Mouse (Mus musculus) hindbrain, embryonic 11.5 days (tissue): Measurements from ENCODE around the gene Ntn5. TPM values are rescaled to one million over a fixed set of nuclear protein-coding genes. Genes with fewer than 3 reads are reported as not detected.

Experiments
- ATAC-seq: fragments of 200-750 bp; cut with Nextera tagmentation; 2 replicates; pipeline ENCODE4 v1.8.0; 2017; ENCODE audit warnings: mild to moderate bottlenecking, moderate TSS enrichment, moderate library complexity; ENCODE audit not compliant: low FRiP score
- DNase-seq: peaks from one replicate; pipeline ENCODE4 v3.0.0-alpha.2; 2015; ENCODE audit warnings: low spot score
- H3K27ac ChIP-seq: fragments of 300-500 bp; sonication (generic); 2 replicates; pipeline ENCODE4 v1.5.1; 2014; ENCODE audit warnings: mild to moderate bottlenecking, low read depth, low read length
- H3K27me3 ChIP-seq: fragments of 300-500 bp; sonication (generic); 2 replicates; pipeline ENCODE4 v1.6.1; 2014; ENCODE audit warnings: mild to moderate bottlenecking, low read length, moderate library complexity, mixed read lengths; ENCODE audit not compliant: control insufficient read depth, insufficient read depth
- H3K36me3 ChIP-seq: fragments of 300-500 bp; sonication (generic); 2 replicates; pipeline ENCODE4 v1.6.1; 2014; ENCODE audit warnings: mild to moderate bottlenecking, low read length, moderate library complexity, mixed read lengths; ENCODE audit not compliant: control insufficient read depth, insufficient read depth
- H3K4me1 ChIP-seq: fragments of 300-500 bp; sonication (generic); replicated peaks from 2 replicates; pipeline ENCODE4 v1.6.1; 2014; ENCODE audit warnings: low read length, mixed read lengths; ENCODE audit not compliant: control insufficient read depth, insufficient read depth
- H3K4me2 ChIP-seq: fragments of 300-500 bp; sonication (generic); replicated peaks from 2 replicates; pipeline ENCODE4 v1.6.1; 2014; ENCODE audit warnings: mild to moderate bottlenecking, low read depth, low read length
- H3K4me3 ChIP-seq: fragments of 300-500 bp; sonication (generic); 2 replicates; pipeline ENCODE4 v1.5.1; 2014; ENCODE audit warnings: low read depth, low read length
- H3K9ac ChIP-seq: fragments of 300-500 bp; sonication (generic); 2 replicates; pipeline ENCODE4 v1.6.1; 2014; ENCODE audit warnings: low read depth, low read length
- H3K9me3 ChIP-seq: fragments of 300-500 bp; sonication (generic); 2 replicates; pipeline ENCODE4 v1.6.1; 2016; ENCODE audit warnings: low read length; ENCODE audit not compliant: control insufficient read depth
- WGBS: fragments of 180-500 bp; shearing (Covaris S2); extraction: QIAGEN DNeasy Blood & Tissue Kit; methylation state at CpG from one replicate; pipeline ENCODE4 v1.1.7; 2014; 5-methylcytosine and 5-hydroxymethylcytosine counted together
- polyA plus RNA-seq: library from polyadenylated mRNA; unstranded; fragments of >200 nt; fragmentation: Nextera tagmentation; extraction: Ambion mirVana; gene quantifications from 2 replicates; pipeline ENCODE4 v1.2.1, GENCODE M21; 2014

Gene Ntn5
- polyA plus RNA-seq, 1 experiment from 2014 or later: 0.22 TPM

DNA sequence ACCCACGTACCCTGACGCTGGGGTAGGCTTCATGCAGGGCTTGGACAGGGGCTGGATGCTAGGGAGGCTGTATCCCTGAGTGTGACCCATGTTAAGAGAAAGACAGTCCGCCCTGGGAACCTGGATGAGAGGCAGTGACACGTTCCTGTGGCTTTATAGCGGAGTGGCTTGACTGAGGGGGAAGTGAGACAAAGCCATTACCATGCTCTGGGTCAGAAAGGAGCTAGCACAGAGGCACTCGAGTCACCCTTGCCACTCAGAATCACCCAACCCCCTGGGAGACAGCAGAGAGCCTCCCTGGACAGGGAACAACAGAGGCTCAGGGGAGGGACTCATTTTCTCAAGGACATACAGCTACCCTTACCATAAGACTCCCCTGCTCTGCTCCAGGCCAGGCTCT lies 5.3 kb downstream of the Ntn5 start:
- 62% methylated on average over 6 of the region's 6 CpGs for WGBS
- H3K27me3 ChIP-seq: 0 out of 2 replicates have a peak, but pooled peaks cover 3% of the 10 kb centered on the region

DNA sequence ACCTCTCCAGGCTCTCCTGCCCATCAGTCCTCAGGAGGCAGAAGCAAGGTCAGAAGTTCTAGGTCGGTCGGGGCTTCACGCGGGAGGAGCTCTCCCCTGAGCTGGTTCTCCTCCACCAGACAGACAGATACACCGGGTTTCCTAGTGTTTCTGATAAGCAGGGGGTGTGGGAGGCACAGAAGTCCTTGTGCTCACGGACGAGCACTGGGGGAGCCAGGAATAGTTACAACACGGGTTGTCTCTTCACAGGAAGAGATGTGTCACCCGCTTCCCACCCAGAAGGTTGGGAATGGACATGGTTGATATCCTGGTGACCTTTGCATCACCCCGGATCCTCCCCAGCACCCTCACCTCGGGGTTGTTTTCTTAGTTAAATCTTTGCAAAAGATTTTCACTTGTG lies 6.0 kb downstream of the Ntn5 start:
- Histone ChIP-seq H3K4me2 (no peak overlapping the region), H3K4me3 (no peak overlapping the region), H3K27me3 (0 out of 2 replicates have a peak, but pooled peaks cover 3% of the 10 kb centered on the region), H3K9ac (no peak overlapping the region), H3K36me3 (no peaks in the 10 kb centered on the region), H3K27ac (no peak overlapping the region), H3K9me3 (no peaks in the 10 kb centered on the region), H3K4me1 (peaks cover 3% of the 10 kb centered on the region)
- DNase-seq (no peak), ATAC-seq (no peak)
- WGBS: 77% methylated on average over 11 of the region's 11 CpGs

More for the DNA sequence above, 5.3 kb downstream of the Ntn5 start:
- no peak for ATAC-seq
- no peak overlapping the region for H3K4me2 ChIP-seq
- peaks cover 3% of the 10 kb centered on the region for H3K4me1 ChIP-seq
- H3K4me3 ChIP-seq: no peak overlapping the region
- H3K36me3 ChIP-seq: no peaks in the 10 kb centered on the region
- no peak overlapping the region for H3K27ac ChIP-seq
- no peak overlapping the region for H3K9ac ChIP-seq
- no peaks in the 10 kb centered on the region for H3K9me3 ChIP-seq
- DNase-seq: no peak

DNA sequence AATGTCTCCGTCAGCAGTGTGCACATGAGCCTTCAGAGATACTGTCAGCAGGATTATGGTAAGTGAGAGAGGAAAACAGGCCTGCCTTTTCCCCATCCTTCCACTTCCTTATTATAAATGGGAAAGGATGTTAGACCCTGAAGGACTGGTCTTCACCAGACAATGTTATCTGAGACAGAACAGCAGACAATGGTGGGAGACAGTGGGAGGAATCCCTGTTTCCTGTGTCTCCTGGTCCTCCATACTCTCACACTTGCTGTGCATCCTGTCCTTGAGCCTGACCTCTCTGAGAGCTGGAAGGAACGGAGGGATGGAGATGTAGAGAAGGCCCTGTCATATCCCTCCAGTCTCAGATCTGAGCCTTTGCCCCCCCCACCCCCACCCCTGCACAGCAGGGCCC lies 8.5 kb downstream of the Ntn5 start:
- Histone ChIP-seq H3K9ac (no peak overlapping the region), H3K27ac (no peak overlapping the region), H3K9me3 (no peaks in the 10 kb centered on the region), H3K4me2 (no peak overlapping the region), H3K4me1 (no peaks in the 10 kb centered on the region), H3K27me3 (0 out of 2 replicates have a peak, but pooled peaks cover 3% of the 10 kb centered on the region), H3K36me3 (no peaks in the 10 kb centered on the region), H3K4me3 (no peak overlapping the region)
- ATAC-seq: no peak
- WGBS: 76% methylated on average over 2 of the region's 2 CpGs
- no peak for DNase-seq

DNA sequence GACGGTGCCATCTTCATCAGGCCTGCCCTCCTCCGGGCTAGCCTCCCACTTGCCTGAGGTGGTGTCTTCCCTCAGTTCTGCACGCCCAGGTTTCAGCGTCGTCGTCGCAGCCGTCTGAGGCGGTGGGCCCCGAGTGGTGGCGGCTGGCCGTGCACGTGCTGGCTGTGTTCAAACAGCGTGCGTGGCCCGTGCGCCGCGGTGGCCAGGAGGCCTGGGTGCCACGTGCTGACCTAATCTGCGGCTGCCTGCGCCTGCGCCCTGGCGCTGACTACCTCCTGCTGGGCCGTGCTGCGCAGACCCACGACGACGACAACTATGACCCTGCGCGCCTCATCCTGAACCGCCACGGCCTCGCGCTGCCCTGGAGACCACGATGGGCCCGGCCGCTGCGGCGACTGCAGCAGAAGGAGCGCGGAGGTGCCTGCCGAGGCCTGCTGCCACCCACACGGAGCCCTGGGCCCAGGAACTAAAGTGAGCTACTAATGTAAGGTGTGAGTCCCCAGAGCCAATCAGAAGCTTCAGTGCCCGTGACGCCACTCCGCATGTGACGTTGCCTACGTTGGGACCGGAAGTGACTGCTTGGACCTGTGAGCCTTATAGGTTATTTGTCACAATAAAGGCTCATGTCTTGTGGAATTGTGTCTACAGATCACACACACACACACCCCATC lies 10.2 kb downstream of the Ntn5 start, which contains the start of gene Sec1:
Sec1 (minus strand) TSS at position 482 of the 671 bp plus-strand sequence.
- no peaks in the 10 kb centered on the region for H3K9me3 ChIP-seq
- no peak within 1 kb of the TSS for H3K9ac ChIP-seq
- no peaks in the 10 kb centered on the region for H3K36me3 ChIP-seq
- no peak for ATAC-seq
- no peak within 1 kb of the TSS for H3K4me3 ChIP-seq
- H3K4me1 ChIP-seq: no peaks in the 10 kb centered on the region
- peaks cover 10% of the 10 kb centered on the region for H3K27me3 ChIP-seq
- H3K4me2 ChIP-seq: no peak within 1 kb of the TSS
- DNase-seq: no peak
- 0 out of 2 replicates have a peak within 1 kb of the TSS, but pooled peaks have one; percentile 11 for H3K27ac ChIP-seq
- WGBS: 85% methylated on average over 50 of the region's 50 CpGs

DNA sequence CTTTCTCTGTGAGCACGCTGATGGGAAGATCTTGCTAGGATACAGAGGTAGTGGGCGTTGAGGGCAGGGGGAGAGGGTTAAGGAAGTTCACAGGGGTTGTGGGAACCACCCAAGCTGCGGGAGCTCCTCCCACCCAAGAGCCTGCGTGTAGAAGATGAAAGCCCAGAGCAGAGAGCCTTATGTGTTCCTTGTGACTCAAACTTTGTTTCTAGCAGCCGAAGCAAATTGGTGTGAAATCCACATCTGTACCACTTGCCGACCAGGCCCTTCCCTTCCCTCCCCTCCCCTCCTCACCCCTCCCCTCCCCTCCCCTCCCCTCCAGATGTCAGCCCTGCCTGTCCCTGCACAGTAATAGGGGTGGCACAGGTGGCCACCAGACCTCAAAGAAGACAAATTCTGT lies 11.3 kb downstream of the Ntn5 start:
- Histone ChIP-seq H3K36me3 (no peaks in the 10 kb centered on the region), H3K4me2 (no peak overlapping the region), H3K27me3 (peaks cover 18% of the 10 kb centered on the region), H3K4me1 (peaks cover 1% of the 10 kb centered on the region; the same call in 1 of the 2 replicates), H3K27ac (no peak overlapping the region), H3K4me3 (no peak overlapping the region), H3K9me3 (no peaks in the 10 kb centered on the region), H3K9ac (no peak overlapping the region)
- 9% methylated on average over 6 of the region's 6 CpGs for WGBS
- ATAC-seq (peak; percentile 72), DNase-seq (peak; percentile 45)

DNA sequence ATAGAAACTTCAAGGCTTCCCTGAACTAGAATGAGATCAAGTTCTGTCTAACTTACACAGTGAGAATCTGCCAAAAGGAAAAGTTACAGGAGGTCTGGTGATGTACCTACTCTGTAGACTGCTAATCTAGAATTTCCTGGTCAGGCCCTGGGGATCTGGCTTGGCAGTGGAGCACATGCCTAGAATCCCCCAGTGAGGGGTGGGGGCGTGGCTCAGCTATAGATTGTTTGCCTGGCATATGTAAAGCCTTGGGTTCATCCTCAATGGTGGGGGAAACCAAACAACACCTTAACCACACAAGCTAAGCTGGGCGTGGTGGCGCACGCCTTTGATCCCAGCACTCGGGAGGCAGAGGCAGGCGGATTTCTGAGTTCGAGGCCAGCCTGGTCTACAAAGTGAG lies 14.1 kb downstream of the Ntn5 start:
- no peak for DNase-seq
- Histone ChIP-seq H3K9ac (no peak overlapping the region), H3K9me3 (no peaks in the 10 kb centered on the region), H3K4me3 (no peak overlapping the region), H3K4me1 (peaks cover 7% of the 10 kb centered on the region; the same call in 1 of the 2 replicates), H3K36me3 (no peaks in the 10 kb centered on the region), H3K27ac (no peak overlapping the region), H3K4me2 (no peak overlapping the region), H3K27me3 (peaks cover 20% of the 10 kb centered on the region)
- no peak for ATAC-seq
- 85% methylated on average over 7 of the region's 7 CpGs for WGBS

DNA sequence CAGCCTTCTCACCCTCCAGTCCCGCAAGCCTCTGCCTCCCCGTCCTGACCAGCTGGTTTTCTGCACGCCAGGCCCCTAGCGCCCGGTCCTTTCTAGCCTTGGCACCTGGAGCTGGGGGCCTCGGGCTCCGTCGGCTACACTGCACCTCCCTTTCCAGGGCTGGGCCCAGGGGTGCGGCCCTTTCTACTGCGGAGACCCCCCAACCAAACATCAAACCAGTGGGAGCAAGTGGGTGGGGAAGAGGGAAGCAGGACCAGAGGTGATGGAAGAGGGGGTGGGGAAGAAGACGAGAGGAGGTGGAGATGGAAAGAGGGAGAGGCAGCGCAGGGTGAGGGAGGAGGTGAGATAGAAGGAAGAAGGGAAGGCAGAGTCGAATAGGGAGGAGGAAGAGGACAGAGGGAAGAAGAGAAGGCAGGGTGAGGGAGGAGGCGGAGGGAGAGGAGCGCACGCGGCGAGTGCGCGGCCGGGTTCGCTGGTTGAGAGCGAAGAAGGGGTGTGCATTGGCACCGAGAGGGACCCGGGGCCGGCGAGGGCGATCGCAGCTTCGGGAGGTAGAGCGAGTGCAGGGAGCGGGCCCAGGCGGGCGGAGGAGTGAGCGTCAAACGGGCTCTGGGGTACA lies 15.8 kb downstream of the Ntn5 start, which contains the start of gene Car11:
Car11 (plus strand) TSS at position 321 of the 619 bp plus-strand sequence.
- H3K4me1 ChIP-seq: peaks cover 11% of the 10 kb centered on the region; the same call in 1 of the 2 replicates
- DNase-seq (peak; percentile 43), ATAC-seq (no peak)
- peaks cover 20% of the 10 kb centered on the region for H3K27me3 ChIP-seq
- no peaks in the 10 kb centered on the region for H3K9me3 ChIP-seq
- WGBS: 1% methylated on average over 30 of the region's 36 CpGs
- H3K9ac ChIP-seq: peak within 1 kb of the TSS; percentile 29
- peak within 1 kb of the TSS; percentile 58 for H3K4me2 ChIP-seq
- no peak within 1 kb of the TSS for H3K27ac ChIP-seq
- peak within 1 kb of the TSS; percentile 33 for H3K4me3 ChIP-seq
- H3K36me3 ChIP-seq: no peaks in the 10 kb centered on the region

DNA sequence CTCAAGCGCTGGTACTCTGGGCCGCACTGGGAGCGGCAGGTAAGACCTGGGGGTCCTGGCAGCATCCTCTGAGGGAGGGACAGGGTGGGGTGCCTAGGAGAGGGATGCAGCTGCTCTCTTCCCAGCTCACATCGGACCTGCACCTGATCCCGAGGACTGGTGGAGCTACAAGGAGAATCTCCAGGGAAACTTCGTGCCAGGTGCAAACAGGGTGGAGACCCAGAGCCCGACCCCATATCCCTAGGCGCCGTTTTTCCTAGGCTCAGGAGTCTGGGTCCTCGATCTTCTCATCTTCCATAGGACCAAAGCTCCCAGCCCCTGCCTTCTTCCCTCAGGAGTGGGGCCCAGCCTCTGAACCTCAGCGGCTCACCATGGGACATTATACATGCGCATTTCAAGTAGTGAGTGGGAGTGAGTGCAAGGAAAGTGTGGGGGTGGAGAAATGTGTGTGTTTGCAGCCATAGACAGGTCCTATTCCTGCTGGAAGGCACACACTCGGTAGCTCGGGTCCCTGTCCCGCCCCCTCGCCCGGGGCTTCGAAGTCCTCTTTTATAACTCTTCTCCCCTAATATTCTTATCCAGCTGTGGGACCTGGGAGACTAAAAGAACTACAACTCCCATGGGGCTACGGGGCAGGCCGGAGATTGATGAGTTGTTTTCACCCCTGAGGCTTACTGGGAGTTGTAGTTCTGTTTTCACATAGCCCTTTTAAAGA lies 16.6 kb downstream of the Ntn5 start:
- ATAC-seq (peak; percentile 17; the same call in 1 of the 2 replicates), DNase-seq (peak; percentile 85)
- H3K27me3 ChIP-seq: peaks cover 20% of the 10 kb centered on the region
- peaks cover 14% of the 10 kb centered on the region for H3K4me1 ChIP-seq
- H3K4me3 ChIP-seq: peak overlapping the region; percentile 33
- no peaks in the 10 kb centered on the region for H3K36me3 ChIP-seq
- peak overlapping the region; percentile 58 for H3K4me2 ChIP-seq
- no peaks in the 10 kb centered on the region for H3K9me3 ChIP-seq
- WGBS: under 1% methylated on average over 17 of the region's 20 CpGs
- peak overlapping the region; percentile 29 for H3K9ac ChIP-seq
- H3K27ac ChIP-seq: no peak overlapping the region
